Mouse (Mus musculus) intestine, embryonic 16.5 days (tissue): ENCODE measurements around the gene Bysl. TPM values are rescaled to one million over a fixed set of nuclear protein-coding genes. Genes with fewer than 3 reads are reported as not detected.

Source experiments
- ATAC-seq: fragments of 200-750 bp; cut with Nextera tagmentation; 2 replicates; pipeline ENCODE4 v1.8.0; 2017; ENCODE audit warnings: moderate TSS enrichment, moderate library complexity
- H3K27ac ChIP-seq: fragments of 300-500 bp; sonication (generic); 2 replicates; pipeline ENCODE4 v1.5.1; 2014; ENCODE audit warnings: mild to moderate bottlenecking, low read length
- H3K27me3 ChIP-seq: fragments of 300-500 bp; sonication (generic); replicated peaks from 2 replicates; pipeline ENCODE4 v1.6.1; 2014; ENCODE audit warnings: low read length, control low read depth, mixed read lengths; ENCODE audit not compliant: control insufficient read depth, insufficient read depth
- H3K36me3 ChIP-seq: fragments of 300-500 bp; sonication (generic); 2 replicates; pipeline ENCODE4 v1.6.1; 2014; ENCODE audit warnings: low read length, control low read depth; ENCODE audit not compliant: control insufficient read depth, insufficient read depth
- H3K4me1 ChIP-seq: fragments of 300-500 bp; sonication (generic); 2 replicates; pipeline ENCODE4 v1.6.1; 2014; ENCODE audit warnings: low read length, control low read depth, mixed read lengths; ENCODE audit not compliant: control insufficient read depth, insufficient read depth
- H3K4me2 ChIP-seq: fragments of 300-500 bp; sonication (generic); 2 replicates; pipeline ENCODE4 v1.6.1; 2014; ENCODE audit warnings: low read depth, low read length, control low read depth
- H3K4me3 ChIP-seq: fragments of 300-500 bp; sonication (generic); 2 replicates; pipeline ENCODE4 v1.5.1; 2014; ENCODE audit warnings: mild to moderate bottlenecking, low read length
- H3K9ac ChIP-seq: fragments of 300-500 bp; sonication (generic); 2 replicates; pipeline ENCODE4 v1.6.1; 2014; ENCODE audit warnings: low read depth, low read length
- H3K9me3 ChIP-seq: fragments of 300-500 bp; sonication (generic); 2 replicates; pipeline ENCODE4 v1.6.1; 2016; ENCODE audit warnings: low read length, control low read depth; ENCODE audit not compliant: control insufficient read depth
- WGBS: fragments of 180-500 bp; shearing (Covaris S2); extraction: QIAGEN DNeasy Blood & Tissue Kit; methylation state at CpG from one replicate; pipeline ENCODE4 v1.1.7; 2014; 5-methylcytosine and 5-hydroxymethylcytosine counted together
- polyA plus RNA-seq: library from polyadenylated mRNA; unstranded; fragments of >200 nt; fragmentation: Nextera tagmentation; extraction: Ambion mirVana; gene quantifications from 2 replicates; pipeline ENCODE4 v1.2.1, GENCODE M21; 2015

The Bysl gene
- polyA plus RNA-seq, 1 experiment from 2014 or later = 22.0 TPM

DNA sequence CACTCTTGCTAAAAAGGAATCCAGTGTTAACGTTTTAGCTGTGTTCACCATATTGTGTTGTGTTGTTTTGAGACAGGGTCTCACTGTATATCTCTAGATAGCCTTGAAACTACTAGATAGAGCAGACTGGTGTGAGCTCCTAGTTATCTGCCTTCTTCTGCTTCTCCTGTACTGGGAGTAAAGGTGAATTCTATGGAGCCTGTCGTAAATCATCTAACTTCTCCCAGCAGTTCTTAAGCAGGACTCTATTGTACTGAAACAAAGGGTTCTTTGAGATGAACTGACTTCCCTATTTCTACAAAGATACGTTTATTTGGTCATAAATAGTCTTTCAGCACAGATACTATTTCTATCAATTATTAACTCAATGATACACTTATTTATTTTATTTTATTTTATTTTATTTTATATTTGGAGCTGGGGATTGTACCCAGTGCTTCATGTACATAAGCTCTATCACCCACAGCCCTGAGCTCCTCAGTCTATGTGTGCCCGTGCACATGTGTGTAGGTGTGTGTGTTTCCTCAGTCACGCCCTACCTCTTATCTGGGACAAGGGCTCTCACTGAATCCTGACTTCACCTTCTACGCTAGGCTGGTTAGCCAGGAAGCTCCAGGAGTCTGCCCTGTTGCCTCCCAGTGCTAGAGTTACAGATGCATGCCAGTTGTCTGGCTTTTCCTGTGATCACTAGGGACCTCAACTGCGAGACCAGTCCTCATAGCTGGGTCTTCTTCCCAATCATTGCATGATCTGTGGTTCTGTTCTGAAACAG lies 22.9 kb upstream of the Bysl start:
- Histone ChIP-seq H3K9ac (peak overlapping the region; percentile 21; the same call in 1 of the 2 replicates), H3K36me3 (no peaks in the 10 kb centered on the region), H3K4me2 (peak overlapping the region; percentile 34), H3K9me3 (no peaks in the 10 kb centered on the region), H3K4me3 (no peak overlapping the region), H3K27me3 (no peaks in the 10 kb centered on the region), H3K27ac (peak overlapping the region; percentile 75), H3K4me1 (peaks cover 8% of the 10 kb centered on the region; the same call in 1 of the 2 replicates)
- peak; percentile 83 for ATAC-seq
- 54% methylated on average over 7 of the region's 7 CpGs for WGBS

GRCm38 (mm10) chr17:47632181-47632840 lies 21.0 kb upstream of the Bysl start:
- no peaks in the 10 kb centered on the region for H3K9me3 ChIP-seq
- 0 out of 2 replicates have a peak overlapping the region, but pooled peaks have one; percentile 16 for H3K27ac ChIP-seq
- WGBS = 61% methylated on average over 4 of the region's 4 CpGs
- H3K4me1 ChIP-seq = peaks cover 8% of the 10 kb centered on the region
- H3K4me3 ChIP-seq = no peak overlapping the region
- ATAC-seq = no peak
- H3K36me3 ChIP-seq = no peaks in the 10 kb centered on the region
- H3K27me3 ChIP-seq = no peaks in the 10 kb centered on the region
- no peak overlapping the region for H3K9ac ChIP-seq
- H3K4me2 ChIP-seq = no peak overlapping the region

DNA sequence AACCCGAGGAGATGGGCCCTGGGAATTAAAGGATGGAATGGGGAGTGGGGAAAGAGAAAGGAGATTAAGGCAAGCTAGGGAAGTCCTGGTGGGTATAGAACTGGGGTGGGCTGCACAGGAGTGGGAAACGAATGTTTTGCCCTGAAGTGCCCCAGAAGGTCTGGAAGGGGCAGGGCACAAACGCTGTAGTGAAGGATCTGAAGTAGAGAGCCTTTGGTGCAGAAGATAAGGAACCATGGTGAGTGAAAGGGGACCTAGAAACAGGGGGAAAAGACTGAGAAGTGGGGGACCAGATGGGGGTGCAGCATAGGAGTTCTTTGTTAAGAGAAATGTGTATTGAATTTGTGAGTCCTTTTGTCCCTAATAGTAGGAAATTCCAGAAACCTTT lies 19.4 kb upstream of the Bysl start, which contains the start of gene Usp49:
Gene Usp49, plus strand, starts transcription at position 13 of the 388 bp plus-strand sequence.
- Histone ChIP-seq H3K4me1 (peaks cover 8% of the 10 kb centered on the region), H3K27ac (peak within 1 kb of the TSS; percentile 94), H3K36me3 (no peaks in the 10 kb centered on the region), H3K9ac (peak within 1 kb of the TSS; percentile 68), H3K9me3 (no peaks in the 10 kb centered on the region), H3K4me2 (peak within 1 kb of the TSS; percentile 84), H3K4me3 (peak within 1 kb of the TSS; percentile 72), H3K27me3 (no peaks in the 10 kb centered on the region)
- no peak for ATAC-seq
- WGBS = 2% methylated on average over 3 of the region's 3 CpGs

DNA sequence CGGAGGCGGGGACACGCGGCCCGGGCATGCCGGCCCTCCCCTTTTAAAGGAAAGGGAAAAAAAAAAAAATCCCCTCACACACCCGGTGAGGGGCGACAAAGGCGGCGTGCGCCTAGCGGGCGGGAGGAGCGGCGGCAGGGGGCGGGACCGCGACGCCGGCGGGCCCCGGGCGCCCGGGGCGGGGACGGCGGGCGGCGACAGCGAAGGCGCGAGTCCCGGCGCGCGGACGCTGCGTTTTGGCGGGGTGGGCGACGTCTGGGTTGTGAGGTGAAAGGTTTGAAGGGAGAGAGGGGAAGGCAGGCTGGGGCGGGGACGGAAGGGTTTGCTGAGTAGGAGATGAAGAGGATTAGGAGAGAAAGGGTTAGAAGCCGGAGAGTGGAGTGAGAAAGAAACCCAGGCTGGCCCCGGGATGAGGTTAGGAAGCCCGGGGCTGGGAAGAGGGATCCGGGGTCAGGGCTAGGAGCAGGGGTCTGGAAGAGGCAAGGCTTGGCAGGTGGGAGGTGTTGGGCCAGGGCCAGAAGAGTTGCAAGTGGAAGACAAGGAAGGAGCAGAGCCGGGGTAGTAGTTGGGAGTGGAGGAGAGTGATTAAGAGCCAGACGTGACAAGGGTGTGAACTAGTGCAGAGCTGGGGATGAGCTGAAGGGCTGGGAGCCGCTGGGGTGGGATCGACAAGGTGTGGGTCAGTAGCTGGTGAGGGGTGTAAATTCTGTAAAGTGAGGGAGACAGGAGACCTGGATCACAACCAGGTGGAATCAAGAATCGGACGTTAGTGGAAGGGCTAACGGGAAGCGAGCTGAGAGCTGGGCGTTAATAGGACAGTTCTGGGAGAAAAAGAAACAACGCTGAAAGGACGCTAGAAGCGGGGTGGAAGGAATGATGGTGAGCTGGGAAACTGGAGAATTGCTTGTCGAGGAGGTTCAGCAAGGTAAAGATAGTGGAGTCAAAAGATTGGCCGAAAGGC lies 18.7 kb upstream of the Bysl start:
- peak overlapping the region; percentile 84 for H3K4me2 ChIP-seq
- ATAC-seq = peak; percentile 45
- H3K36me3 ChIP-seq = no peaks in the 10 kb centered on the region
- WGBS = under 1% methylated on average over 60 of the region's 61 CpGs
- peak overlapping the region; percentile 68 for H3K9ac ChIP-seq
- peak overlapping the region; percentile 94 for H3K27ac ChIP-seq
- H3K9me3 ChIP-seq = no peaks in the 10 kb centered on the region
- H3K4me3 ChIP-seq = peak overlapping the region; percentile 72
- H3K27me3 ChIP-seq = no peaks in the 10 kb centered on the region
- peaks cover 8% of the 10 kb centered on the region for H3K4me1 ChIP-seq

- Histone ChIP-seq H3K9ac (peak overlapping the region; percentile 68), H3K36me3 (0 out of 2 replicates have a peak, but pooled peaks cover 1% of the 10 kb centered on the region), H3K27me3 (no peaks in the 10 kb centered on the region), H3K4me1 (peaks cover 6% of the 10 kb centered on the region), H3K27ac (peak overlapping the region; percentile 94), H3K9me3 (no peaks in the 10 kb centered on the region), H3K4me3 (peak overlapping the region; percentile 72), H3K4me2 (peak overlapping the region; percentile 84)
- WGBS = under 1% methylated on average over 63 of the region's 63 CpGs
- peak; percentile 88 for ATAC-seq
Observed at GRCm38 (mm10) chr17:47628851-47629676, 17.8 kb upstream of the Bysl start.

- Histone ChIP-seq H3K4me2 (peak overlapping the region; percentile 84), H3K27me3 (no peaks in the 10 kb centered on the region), H3K4me3 (peak overlapping the region; percentile 72; the same call in 1 of the 2 replicates), H3K4me1 (peaks cover 6% of the 10 kb centered on the region), H3K27ac (no peak overlapping the region; the same call in 1 of the 2 replicates), H3K9me3 (no peaks in the 10 kb centered on the region), H3K9ac (no peak overlapping the region), H3K36me3 (peaks cover 12% of the 10 kb centered on the region)
- 83% methylated on average over 2 of the region's 2 CpGs for WGBS
- no peak for ATAC-seq
Observed at GRCm38 (mm10) chr17:47627791-47628190, 16.5 kb upstream of the Bysl start.

DNA sequence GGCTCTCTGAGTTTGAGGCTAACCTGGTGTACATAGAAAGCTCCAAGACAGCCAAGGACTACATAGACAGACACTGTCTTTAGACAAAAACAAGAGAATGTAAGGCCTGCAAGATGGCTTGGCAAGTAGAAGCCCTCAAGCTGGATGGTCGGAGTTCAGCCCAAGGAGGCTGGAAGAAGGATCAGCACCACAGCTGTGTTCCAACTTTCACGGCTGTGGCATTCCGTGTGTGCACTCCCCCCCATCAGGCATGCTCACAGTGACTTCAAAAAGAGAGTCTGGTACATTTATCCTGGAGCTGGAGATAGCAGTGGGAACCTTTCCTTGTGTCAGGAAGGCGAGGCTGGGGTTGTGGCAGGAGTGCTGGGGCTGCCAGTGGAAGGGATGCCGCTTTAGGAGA lies 14.7 kb upstream of the Bysl start:
- no peak overlapping the region for H3K27ac ChIP-seq
- H3K9ac ChIP-seq = no peak overlapping the region
- no peaks in the 10 kb centered on the region; the same call in 1 of the 2 replicates for H3K4me1 ChIP-seq
- no peak overlapping the region for H3K4me3 ChIP-seq
- H3K9me3 ChIP-seq = no peaks in the 10 kb centered on the region
- WGBS = 86% methylated on average over 5 of the region's 5 CpGs
- no peaks in the 10 kb centered on the region for H3K27me3 ChIP-seq
- H3K4me2 ChIP-seq = no peak overlapping the region
- peaks cover 18% of the 10 kb centered on the region for H3K36me3 ChIP-seq
- ATAC-seq = no peak

- H3K4me2 ChIP-seq = no peak overlapping the region
- no peak overlapping the region for H3K9ac ChIP-seq
- H3K36me3 ChIP-seq = peaks cover 18% of the 10 kb centered on the region
- no peaks in the 10 kb centered on the region; the same call in 1 of the 2 replicates for H3K4me1 ChIP-seq
- no peak overlapping the region for H3K4me3 ChIP-seq
- no peaks in the 10 kb centered on the region for H3K27me3 ChIP-seq
- H3K9me3 ChIP-seq = no peaks in the 10 kb centered on the region
- ATAC-seq = no peak
- WGBS = 100% methylated on average over 2 of the region's 2 CpGs
- H3K27ac ChIP-seq = no peak overlapping the region
Observed at GRCm38 (mm10) chr17:47625088-47625487, 13.8 kb upstream of the Bysl start.
